Mouse (Mus musculus) kidney, adult 8-10 months (tissue): Measurements from ENCODE around the gene Igf1r.

Experiments
- DNase-seq, 2 experiments: peaks; one replicate each; pipeline ENCODE4 v3.0.0; 2022

The Igf1r gene

DNA sequence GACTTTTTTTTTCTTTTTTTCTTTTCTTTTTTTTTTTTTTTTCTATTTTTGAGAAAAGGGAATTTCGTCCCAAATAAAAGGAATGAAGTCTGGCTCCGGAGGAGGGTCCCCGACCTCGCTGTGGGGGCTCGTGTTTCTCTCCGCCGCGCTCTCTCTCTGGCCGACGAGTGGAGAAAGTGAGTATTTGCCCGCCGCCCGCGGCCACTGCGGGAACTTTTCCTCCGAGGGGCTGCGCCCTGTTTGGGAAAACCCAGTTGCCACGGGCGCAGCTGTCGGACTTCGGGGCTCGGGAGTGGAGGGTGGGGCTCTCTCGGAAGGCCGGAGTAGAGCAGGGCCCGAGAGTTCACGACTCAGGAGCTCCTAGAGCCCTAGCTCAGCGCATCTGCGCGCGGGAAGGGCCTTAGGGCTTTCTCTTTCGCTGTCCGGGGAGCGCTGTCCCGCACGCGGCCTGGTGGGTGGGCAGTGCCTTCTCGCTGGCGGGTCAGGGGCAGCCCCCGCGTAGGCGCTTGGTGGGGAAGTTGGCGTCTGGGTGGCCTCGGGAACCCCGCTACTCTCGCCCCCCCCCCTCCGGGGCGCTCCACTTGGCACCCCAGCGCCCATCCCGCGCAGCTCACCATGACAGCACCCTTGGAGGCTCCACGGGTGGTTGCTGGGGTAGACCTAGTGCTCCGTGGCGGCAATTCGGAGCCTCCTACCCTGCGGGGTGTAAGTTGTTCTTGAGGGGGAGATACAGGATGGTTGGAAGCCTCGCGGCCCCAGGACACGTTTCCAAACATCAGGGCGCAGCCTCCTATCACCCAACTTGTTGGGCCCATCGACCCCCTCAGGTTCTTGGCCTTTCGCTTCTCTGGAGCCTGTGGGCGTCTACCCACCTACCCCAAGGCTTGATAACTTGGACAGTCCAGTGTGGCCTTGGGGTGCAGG is at the start of gene Igf1r:
TSS of gene Igf1r (plus strand) at position 51 of the 924 bp plus-strand sequence.
- DNase-seq, result peak in 1 of 2 experiments; percentile 41

GRCm38 (mm10) chr7:67906358-67906757 is 46.3 kb upstream of the Igf1r start:
- DNase-seq, result no peak

- DNase-seq, result no peak
Observed at GRCm38 (mm10) chr7:67907786-67908400, 44.7 kb upstream of the Igf1r start.

DNA sequence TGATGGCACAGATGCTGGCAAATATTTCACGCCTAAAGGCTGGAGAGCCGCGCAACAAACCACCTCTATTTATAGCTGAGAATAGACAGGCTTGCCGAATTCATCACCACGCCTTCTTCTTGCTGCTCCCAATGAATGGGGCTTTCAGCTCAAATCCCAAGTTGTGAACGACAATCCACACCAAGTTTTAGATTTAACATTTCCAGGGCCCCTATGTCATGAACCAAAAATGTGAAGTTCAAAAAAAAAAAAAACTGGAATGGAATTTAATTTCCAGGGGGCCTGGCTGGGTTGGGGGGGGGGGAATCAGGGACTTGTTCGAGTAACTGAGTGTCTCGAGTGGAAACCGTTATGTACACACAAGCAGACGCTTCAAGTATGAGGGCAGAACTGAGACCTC is 42.1 kb upstream of the Igf1r start:
- no peak for DNase-seq

- DNase-seq, result no peak
Observed at GRCm38 (mm10) chr7:67910947-67911346, 41.7 kb upstream of the Igf1r start.

- no peak for DNase-seq
Observed at GRCm38 (mm10) chr7:67911841-67912240, 40.8 kb upstream of the Igf1r start.

GRCm38 (mm10) chr7:67916960-67917359 is 35.7 kb upstream of the Igf1r start:
- no peak for DNase-seq

- peak; percentile 73 to 82 for DNase-seq
Observed at GRCm38 (mm10) chr7:67917753-67918152, 34.9 kb upstream of the Igf1r start.

DNA sequence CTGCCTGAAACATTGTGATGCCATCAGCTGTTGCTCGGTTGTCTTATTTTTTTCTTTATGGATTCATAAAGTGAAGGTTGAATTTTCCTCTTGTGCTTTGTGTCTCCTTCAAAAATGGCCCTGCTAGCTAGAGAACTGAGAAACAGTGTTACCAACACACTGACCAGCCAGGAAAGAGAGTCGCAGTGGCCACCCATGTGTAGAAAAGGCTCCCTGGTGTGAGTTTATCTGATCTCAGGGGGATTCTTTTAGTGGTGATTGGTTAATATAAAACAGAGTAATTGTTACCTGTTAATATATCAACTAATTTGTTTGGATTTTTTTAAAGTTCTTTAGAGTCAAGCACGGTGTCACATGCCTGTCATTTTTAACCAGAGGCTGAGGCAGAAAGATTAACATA is 33.2 kb upstream of the Igf1r start:
- DNase-seq, result peak in 1 of 2 experiments; percentile 6

- no peak for DNase-seq
Observed at GRCm38 (mm10) chr7:67924215-67924614, 28.4 kb upstream of the Igf1r start.

GRCm38 (mm10) chr7:67930132-67930531 is 22.5 kb upstream of the Igf1r start:
- DNase-seq, result no peak

- DNase-seq, result no peak
Observed at GRCm38 (mm10) chr7:67936801-67937200, 15.8 kb upstream of the Igf1r start.

DNA sequence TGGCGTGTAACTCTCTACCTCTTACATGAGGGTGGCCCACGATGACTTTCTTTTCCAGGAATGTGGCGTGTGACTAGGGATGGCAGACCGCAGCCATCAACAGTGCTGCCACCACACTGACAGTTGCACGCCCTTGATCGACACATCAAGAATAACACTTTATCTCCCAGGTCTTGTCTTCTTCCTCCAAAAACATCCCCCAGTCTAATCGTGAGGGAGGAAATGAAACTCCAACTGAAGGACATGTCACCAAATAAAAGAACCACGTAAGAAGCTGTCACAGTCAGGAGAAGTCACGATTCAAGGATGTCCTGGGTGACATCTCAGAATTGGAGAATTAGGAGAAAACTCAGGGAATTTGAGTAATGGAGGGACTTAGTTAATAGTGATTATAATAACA is 8.8 kb upstream of the Igf1r start:
- DNase-seq, result no peak

- no peak for DNase-seq
Observed at GRCm38 (mm10) chr7:67946901-67947300, 5.7 kb upstream of the Igf1r start.

DNA sequence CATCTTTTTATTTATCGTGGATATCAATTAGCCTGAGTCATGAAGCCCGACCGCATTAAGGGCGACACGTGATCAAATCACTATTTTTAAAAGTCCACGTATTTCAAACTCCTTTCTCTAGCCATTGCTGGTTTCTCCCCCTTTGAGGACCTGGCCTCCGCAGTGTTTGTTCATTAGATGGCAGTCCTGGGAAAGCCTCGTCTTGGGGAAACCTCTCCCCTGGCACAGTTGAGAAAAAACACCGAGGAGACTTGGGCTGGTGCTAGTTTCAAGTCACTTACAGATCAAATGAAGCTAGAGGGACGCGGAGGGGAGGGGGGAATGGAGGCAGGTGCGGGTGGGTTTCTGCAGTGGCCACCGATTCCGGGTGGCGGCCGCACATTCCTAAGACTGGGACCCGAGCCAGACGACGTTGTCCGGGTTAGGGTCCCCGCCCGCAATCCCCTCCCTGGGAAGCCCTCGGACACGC is 2.2 kb upstream of the Igf1r start:
- DNase-seq, result no peak

GRCm38 (mm10) chr7:67950815-67951531 is 1.7 kb upstream of the Igf1r start:
- peak; percentile 65 to 75 for DNase-seq

DNA sequence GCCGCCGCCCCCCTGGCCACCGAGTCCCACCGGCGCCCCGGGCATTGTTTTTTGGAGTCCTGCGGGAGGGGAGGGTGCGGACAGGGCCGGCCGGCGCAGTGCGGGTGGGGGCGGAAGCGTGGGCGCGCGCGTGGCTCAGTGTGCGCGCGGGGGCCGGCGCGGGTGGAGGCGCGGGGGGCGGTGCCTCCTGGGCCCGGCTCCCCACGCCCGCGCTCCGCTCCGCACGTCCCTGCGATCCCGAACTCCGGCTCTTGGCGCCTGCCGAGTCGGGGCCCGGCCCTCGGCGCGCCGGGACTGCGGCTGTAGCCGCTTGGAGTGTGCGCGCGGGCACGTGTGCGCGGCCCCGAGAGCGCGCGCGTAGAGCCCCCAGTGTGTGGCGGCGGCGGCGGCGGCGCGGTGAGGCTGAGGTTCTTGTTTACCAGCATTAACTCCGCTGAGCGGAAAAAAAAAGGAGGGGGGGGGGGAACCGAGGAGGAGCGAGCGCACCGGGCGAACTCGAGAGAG is 1.0 kb upstream of the Igf1r start:
- DNase-seq, result peak; percentile 93

DNA sequence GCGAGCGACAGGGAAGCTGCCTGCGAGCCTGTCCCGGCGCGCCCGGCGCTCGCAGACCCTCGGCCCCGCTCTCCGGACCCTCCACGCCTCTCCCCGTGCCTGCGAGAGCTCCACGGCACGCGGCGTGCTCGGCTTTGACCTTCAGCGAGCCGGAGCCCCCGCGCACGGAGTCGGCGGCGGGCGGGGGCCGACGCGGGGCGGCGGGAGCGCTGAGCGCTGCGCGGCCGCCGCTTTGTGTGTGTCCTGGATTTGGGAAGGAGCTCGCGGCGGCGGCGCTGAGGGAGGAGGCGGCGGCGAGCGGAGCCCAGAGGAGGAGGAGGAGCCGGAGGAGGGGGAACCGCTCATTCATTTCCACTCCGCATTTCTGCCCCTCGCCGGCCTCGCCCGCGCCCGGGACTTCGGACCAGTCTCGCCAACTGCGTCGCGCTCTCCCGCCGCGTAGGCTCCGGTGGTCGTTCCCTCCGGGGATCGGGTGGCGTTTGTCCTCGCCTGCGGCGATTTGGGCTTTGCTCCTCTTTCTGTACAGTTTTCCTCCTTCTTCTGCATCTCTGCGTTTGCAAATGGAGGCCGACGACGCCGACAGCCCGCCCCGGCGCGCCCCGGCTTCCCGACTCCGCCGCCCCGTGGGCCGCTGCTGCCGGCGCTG is 468 bp upstream of the Igf1r start:
- DNase-seq, result peak; percentile 79 to 80

GRCm38 (mm10) chr7:67953764-67954242 is 1.2 kb downstream of the Igf1r start:
- no peak for DNase-seq

DNA sequence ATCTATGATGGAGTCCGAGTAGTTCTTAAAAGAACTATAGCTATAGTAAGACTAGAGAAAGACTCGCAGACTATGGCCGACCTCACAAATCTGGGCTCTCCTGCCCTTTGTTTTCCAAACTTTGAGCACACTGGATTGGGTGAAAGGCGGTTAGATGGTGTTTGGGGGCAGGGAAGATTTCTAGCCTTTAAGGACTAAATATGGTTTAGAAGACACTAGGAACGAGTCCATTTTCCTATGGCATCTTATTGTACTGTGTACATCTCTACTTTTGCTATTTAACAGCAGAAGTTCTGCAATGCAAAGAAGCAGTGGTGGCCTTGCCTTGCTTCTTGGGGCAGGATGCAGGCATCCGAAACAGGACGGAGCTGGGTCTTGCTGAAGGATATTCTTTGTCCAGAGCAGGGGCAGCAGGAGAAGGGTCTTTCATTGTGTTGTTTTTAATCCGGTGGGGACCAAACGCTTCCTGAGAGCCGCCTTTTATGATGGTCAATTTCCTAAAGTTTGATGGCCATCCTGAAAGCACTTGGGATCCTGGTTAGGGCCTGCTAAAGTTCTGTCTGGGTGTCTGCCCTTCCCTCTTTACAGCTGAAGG is 2.1 kb downstream of the Igf1r start:
- DNase-seq, result no peak

GRCm38 (mm10) chr7:67955276-67955675 is 2.6 kb downstream of the Igf1r start:
- no peak for DNase-seq

GRCm38 (mm10) chr7:67957376-67957775 is 4.7 kb downstream of the Igf1r start:
- no peak for DNase-seq
